Mouse (Mus musculus) ZHBTc4 (cell line): ENCODE data around the gene Ltbp4.

Experiments used
- DNase-seq: peaks from one replicate; pipeline ENCODE4 v3.0.0-alpha.2; 2011; ENCODE audit warnings: low read depth, low spot score

Ltbp4 gene

DNA sequence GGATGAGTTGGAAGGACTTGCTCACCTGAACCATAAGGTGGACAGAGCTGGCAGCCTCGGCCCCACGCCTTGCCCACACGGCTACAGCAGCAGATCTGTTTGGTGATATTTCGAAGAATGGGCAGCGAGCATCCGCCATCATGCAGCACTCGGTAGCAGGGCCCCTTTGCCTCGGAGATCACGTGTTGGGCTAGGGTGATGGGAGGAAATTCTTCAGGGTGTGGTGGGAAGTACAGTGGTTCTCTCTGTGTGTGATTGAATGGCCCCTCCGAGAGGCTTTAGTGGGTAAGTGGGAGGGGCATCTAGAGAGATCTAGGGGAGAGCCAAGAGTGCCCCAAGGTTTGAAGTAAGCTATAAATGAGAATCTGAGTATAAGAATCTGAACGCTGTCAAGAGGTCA, 9.3 kb downstream of the Ltbp4 start:
- peak; percentile 66 for DNase-seq

DNA sequence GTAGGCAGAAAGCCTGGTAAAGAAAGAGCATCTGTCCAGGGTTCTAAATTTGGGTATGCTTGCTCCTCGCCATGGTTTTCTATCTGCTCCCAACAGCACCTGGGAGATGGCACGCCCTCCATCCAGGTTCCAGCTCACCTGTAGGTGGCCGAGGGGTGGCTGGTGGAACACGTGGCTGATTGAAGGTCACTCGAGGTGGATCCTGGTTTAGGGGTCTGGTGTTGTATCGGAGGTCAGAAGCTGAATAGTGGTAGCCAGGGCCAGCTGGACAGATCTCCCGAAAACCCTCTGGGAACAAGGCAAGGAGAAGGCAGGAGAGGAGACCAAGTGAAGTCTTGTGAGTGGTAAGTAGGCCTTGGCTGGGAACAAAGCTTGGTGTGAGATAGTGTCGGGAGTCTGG, 10.0 kb downstream of the Ltbp4 start:
- DNase-seq, result no peak

DNA sequence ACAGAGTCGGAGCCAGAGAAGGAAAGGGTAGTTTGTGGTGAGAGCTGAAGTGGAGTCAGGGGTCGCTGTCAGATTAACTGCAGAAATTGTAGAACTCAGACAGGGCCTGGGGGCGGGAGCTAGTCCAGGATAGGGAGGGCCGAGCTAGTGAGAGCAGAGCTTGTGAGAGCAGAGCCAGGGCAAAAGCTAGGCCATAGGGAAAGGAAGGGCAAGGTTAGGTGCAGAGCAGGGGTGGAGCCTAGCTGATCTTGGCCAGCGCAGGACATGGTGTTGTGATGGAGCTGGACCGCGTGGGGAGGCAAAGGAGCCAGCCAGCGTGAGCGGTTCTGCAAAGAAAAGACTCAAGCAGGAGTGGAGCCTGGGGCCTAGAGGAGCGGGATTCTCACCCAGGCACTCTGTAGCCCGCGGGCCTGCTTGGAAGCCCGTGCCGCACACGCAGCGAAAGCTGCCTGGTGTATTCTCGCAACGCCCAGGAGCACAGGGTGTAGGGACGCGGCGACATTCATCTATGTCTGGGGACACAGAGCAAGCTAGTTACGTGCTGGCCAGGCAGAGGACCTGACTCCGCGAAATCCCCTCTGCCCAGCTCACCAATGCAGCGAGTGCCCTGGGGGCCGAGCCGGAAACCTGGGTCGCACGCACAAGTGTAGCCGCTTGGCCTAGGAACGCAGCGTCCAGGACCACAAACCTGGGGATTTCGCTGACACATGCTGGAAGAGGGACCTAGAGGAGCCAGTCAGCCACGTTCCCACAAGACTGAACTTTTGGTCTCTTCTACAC, 11.2 kb downstream of the Ltbp4 start:
- peak; percentile 89 for DNase-seq

DNA sequence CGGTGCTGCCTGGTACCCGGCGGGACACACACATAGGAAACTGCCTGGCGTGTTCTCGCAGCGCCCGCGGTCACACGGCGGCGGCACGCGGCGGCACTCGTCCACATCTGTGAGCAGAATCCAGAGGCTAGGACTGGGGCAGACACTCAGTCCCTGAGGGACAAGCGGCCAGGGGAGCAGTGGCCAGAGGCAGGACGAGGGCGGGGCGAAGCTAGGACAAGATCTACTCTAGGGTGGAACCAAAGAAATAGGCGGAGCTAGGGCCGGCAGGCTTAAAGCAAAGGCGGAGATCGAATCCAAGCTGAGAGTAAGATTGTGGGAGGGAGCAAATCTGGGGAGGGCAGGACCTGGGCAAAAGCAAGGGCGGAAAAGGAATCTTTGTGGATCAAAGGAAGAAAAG, 11.8 kb downstream of the Ltbp4 start:
- DNase-seq, result peak; percentile 91

DNA sequence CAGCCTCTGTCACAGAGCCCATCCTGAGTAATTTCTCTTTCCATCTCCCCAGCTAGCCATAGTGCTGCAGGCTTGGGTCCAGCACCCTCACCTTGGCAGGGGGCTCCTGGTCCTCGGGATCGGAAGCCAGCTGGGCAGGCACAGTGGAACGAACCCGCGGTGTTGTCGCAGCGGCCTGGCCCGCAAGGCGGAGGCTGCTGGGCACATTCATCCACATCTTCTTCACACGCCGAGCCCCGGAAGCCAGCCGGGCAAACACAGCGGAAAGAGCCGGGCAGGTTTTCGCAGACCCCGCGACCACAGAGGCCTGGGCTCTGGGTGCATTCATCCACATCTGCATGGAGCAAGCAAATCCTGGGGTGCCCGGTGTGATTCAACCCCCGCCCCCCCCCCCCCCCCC, 12.6 kb downstream of the Ltbp4 start:
- no peak for DNase-seq

DNA sequence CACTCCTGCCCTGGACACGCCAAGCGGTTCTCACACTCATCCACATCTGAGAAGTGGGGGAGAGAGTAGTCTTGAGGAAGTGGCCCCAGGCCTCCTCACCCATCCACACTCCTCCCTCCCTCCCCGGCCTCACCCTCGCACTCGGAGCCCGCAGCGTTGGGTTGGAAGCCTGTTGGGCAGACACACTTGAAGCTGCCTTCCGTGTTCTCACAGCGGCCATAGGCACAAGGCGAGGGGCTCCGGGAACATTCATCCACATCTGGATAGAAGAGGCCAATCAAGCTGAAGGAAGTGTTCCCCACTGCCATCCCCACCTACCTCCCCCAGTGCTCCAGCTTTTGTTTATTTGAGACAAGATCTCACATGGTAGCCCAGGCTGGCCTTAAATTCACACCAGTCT, 13.3 kb downstream of the Ltbp4 start:
- DNase-seq, result no peak

DNA sequence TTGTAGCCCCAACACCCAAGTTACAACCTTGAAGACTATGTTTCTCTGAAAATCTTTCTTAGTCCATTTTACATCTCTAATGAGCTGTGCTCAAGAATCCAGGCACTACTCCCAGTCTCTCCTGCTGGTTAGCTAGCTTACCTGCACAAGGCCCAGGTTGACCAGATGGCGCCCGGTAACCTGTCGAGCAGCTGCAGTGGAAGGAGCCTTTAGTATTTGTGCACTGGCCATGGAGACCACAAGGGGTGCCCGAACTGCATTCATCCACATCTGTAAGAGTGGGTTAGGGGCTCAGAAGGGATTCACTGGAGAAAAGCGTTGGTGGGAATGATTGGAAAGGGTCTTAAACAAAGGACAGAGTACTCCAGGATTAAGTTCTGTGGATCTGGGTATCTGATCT, 14.5 kb downstream of the Ltbp4 start:
- DNase-seq, result no peak

DNA sequence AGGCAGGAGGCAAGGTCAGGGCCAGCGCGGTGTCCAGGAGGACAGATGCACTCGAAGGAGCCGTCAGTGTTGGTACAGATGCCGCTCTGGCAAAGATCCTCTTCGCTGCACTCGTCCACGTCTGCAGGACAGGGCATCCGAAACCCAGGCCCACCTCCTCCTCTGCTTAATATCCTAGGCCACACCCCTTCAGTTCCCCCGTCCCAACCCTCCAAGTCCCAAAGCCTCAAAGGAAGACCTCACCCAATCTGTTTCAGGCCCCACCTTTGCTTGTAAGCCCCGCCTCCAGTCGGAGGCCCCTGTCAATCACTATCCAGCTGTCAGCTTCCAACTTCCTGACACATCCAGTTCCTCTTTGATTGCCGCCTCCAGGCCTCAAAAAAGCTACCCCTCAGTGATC, 15.2 kb downstream of the Ltbp4 start:
- DNase-seq, result peak; percentile 92

DNA sequence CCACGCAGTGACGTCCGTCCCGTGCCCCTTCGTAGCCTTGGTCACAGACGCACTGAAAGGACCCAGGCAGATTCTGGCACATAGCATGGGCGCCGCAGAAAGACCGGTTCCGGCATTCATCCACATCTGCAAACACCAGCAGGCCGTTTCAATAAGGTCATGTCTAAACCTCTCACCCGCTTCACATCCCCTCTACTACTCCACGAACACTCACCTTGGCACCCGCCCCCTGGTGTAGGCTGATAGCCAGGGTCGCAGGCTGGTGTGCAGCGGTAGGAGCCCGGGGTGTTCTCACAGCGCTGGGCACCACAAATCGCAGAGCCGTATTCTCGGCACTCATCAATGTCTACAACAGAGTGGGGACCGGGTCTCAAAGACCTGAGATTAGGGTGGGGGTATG, 18.1 kb downstream of the Ltbp4 start:
- DNase-seq, result no peak

DNA sequence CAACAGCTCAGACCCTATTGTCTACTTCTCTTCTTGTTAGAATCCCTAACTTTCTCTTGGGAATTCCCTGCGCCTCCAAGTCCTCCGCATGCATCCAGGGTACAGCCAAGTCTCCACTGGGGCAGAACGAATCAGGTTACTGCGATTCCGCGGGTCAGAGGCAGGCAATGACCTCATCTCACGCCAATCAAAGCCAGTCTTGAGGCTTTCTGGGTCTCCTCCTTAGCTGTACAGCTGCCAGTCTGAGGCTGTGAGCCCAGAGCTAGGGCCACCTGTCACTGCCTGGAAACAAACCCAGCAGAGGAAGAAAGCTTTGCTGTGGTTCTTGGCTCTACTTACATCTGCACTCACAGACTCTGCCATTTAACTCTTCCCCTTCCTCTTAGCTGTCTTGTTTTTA, 21.5 kb downstream of the Ltbp4 start:
- DNase-seq, result no peak

DNA sequence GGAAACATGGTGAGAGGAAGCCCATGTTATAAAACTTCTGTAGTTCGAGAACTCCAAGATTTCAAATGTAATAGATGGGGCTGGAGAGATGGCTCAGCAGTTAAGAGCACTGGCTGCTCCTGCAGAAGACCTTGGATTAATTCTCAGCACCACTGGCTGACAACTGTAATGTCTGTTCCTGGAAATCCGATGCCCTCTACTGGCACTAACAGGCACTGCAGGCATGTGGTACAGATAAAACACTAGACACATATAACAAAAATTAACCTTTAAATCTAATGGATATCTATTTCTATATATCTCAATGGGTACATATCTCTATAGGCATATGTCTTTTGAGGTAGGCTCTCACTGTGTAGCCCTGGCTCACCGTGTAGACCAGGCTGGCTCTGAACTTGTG, 23.1 kb downstream of the Ltbp4 start:
- DNase-seq, result peak; percentile 61

DNA sequence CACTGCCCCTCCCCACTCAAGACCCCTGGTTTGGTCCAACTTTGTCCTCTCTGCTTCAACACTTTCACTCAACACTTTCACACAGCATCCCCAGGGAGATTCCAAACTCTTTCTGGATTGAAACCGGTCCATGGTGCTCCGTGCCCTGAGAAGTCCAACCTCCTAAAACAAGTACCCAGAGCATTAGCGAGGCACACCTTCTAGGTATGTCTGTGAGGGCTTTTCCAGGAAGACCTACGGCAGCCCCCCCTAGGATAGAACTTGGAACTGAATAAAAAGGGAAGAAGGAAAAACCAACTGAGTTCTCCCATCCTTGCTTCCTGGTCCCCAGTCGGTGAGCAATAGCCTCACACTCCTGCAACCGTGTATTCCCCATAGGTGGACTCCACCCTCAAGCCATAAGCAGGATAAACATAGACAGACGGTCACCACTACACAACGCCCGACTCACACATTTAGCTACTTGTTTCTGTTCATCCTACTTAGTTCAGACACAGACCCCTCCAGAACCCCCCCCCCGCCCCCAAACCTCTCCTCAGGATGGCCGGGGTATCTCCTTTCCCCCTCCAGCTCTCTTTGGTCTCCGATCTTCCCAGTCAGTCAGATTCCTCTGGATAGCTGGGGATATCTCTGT, 25.7 kb downstream of the Ltbp4 start:
- no peak for DNase-seq

DNA sequence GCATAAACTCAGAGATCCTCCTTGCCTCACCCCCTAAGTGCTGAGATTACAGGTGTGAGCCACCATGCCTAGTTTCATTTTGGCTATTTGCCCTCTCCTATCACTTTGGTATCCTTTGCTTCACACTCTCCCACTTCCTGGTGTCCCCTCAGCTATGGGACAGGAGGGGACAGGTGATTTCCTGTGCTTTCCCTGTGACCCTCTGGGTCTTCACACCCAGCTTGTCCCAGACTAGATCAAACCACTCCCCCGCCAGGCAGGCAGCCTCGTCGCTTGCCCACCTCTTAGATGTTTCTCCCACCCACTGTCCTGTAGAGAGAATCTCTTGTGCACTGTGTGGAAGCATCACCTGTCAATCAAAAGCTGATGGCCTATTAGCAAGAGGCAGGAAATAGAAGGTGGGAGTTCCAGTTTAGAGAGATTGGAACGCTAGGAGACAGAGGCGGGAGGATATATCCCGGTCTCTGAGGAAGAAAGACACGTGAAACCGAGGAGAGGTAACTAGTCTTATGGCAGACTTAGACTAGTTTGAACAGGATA, 26.4 kb downstream of the Ltbp4 start:
- peak; percentile 94 for DNase-seq

DNA sequence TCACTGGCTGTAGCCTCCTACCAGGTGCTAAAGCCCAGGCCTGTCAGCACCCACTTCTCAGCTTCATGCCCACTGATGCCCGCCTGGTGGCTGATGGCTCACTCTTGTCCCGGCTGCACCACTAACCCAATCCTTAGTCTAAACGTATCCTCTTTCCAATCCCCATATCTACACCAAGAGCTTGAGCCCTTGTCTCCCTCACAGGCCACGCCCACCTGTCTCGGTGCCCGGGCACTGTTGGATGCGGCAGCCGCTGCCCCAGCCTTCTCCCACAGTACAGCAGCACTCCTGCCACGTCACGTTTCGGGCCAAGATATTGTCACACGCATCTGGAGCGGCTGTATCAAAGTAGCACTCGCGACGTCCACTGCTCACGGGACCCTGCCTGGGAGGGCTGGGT, 27.2 kb downstream of the Ltbp4 start:
- peak; percentile 89 for DNase-seq

DNA sequence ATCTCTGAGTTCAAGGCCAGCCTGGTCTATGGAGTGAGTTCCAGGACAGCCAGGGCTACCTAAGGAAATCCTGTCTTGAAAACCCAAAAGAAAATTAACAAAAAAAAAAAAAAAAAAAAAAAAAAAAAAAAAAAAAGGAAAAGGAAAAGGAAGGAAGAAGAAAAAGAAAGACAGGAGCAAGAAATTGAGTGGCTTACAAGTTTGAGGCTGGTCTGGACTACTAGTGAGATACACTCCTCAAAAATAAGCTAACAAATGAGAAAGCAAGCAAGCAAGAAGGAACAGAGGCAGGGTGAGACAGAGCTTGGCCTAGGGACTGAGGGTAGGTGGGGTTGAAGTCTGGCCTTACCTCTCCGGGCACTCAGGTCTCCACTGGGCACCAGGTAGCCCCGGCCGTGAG, 27.7 kb downstream of the Ltbp4 start:
- no peak for DNase-seq

DNA sequence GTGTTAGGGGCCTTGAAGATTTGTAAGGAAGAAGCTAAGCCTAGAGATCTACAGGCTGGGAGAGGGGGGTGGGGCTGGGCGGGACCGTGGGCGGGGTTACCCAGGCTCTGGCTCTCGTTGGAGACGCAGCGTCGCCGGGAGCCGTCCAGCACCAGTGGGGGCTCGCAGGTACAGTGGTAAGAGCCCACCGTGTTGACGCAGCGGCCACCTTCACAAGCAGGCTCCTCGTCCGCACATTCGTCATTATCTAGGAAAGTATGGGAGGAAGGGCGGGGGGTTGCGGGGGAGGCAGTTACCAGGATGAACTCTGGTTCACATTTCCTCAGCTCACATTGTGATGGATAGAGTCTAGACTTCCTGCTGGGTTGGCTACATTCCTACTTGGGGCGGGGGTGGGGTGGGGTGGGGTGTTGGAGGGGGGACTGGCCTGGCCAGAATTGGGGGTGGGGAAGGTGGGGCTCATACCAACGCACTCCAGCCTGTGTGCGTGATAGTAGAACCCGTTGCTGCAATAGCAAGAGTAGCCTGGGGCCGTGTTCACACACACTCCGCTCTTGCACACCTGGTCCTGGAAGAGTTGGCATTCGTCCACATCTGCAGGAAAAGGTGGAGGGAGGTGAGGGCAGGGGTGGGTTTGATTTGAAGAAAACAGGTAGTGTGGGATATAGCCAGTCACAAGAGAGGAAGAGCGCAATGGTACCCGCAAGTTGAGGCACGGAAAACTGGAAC, 28.5 kb downstream of the Ltbp4 start:
- peak; percentile 93 for DNase-seq

DNA sequence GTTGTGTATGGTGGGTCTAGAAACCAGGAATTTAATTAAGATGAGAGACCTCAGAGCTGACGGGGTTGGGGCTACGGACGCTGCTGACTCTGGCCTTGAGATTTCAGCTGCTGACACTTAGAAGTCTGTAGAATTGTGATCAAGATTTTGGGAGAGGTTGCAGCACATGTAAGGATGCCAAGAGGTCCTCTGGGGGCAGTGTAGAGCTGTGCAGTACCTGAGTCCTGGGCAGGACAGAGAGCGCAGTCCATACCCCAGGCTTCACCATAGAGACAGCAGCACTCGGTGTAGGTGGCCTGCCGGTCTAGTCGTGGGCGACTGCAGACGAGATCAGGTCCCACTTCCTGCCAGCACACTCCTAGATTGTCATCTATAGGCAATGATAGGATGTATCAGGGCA, 29.9 kb downstream of the Ltbp4 start:
- DNase-seq, result peak; percentile 81

DNA sequence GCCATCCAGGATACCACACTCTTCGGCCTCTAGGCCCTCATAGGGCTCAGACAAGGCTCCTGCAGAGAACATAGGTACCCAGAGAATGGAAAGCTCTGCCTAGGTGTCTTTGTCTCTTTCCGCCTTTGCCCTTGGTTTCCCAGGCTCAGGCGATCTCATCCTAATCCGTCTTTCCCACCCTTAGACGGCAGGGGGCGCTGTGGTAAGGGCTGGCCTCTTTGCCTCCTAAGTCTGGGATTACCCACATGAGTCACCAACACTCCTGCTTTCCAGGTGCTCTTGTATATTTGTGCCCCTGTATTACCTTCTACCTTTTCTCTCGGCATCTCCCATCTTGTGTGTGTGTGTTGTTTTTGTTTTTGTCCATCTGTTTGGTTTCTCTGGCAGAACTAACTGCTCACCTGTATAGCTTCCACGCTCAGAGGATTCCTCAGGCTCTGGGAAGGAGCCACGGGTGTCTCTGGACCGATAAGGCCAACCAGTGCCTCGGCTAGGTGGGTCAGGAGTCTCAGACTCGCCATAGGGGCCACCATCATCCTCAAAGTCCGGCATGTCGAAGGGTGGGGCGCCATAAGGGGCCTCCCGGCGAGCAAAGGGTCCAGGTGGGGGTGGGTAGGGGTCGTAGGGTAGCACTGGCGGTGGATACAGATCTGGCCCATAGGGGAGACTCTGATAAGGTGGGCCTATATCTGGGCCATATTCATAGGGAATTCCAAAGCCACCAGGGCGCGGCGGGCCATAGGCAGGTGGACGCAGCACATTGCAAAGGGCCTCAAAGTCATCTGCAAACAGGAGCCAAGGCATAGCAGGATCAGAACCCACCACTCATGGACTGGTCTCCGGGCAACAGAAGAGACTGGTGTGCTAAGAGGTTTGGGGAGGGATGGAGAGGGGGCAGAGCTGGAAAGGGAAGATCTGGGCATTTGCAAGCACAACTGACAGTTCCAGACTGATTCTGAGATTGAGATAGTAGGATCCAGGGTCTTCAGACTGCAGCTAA, 31.0 kb downstream of the Ltbp4 start:
- DNase-seq, result peak; percentile 91

DNA sequence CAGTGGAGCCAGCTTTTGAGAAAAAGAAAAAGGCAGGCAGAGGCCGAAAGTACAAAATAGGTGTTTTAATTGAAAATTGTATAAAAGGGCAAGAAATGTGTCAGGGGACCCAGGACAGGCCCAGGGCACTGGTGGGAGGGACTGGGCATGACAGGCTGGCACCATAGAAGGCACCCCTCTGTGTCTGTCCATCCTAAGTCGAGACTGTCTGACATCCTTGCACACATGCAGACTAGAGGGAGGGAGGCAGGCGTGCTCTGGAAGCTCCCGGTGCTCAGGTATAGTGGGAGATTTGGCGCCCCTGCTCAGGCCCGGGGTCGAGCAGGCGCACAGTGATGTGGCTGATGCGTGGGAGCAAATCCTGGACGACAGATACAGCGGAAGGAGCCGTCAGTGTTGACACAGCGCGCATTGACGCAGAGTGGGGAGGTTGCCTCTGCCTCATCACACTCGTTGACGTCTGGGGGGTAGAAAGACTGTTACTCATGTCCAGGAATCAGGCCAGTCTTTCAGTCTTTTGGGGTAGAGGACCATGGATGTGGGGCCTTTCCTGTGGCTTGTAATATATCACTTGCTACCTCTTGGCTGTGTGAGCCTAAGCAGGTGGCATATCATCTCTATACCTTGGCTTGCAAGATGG, 32.3 kb downstream of the Ltbp4 start:
- no peak for DNase-seq

DNA sequence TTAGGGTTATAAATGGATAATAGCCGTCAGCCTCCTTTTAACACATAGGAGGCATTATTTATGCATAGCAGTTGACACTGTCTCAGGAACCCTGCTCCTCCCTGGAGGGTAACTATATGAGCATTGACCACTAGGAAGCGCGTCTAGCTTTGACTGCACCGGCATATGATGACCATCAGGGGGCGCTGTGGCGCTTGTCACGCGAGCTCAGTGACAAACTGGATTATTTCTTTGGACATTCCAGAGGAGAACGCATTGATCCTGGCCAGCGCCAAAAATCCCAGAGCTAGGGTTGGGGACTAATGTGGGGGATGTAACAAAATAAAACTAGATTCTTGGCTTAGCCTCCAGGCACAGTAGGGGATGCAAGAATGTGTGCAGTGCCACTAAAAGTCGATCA, 35.3 kb downstream of the Ltbp4 start:
- peak; percentile 93 for DNase-seq

DNA sequence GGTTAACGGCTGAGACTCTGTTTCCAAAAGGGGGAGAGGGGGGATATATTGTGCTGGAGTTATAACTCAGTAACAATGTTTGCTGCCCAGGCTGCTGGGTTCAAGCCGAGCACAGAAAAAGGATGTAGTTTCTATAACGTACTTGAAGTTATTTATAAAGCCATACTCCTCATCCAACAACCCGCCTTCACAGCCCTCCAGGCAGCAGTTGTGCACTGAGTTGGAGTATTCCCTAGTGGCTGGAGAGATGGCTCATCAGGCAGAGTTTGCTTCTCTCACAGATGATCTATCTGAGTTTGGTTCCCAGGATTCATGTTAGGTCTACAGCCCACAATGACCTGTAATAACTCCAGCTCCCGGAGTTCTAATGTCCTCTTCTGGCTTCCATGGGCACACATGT, 36.7 kb downstream of the Ltbp4 start:
- no peak for DNase-seq
